Mouse (Mus musculus) olfactory bulb, adult 2 months (tissue): ENCODE measurements around the gene Ubac2.

ENCODE experiments used
- CTCF ChIP-seq: fragments of 200-500 bp; IDR thresholded peaks from 2 replicates; pipeline ENCODE4 v1.5.1; 2012; ENCODE audit warnings: low read depth, mild to moderate bottlenecking, low read length, moderate library complexity; ENCODE audit not compliant: insufficient read depth
- POLR2A ChIP-seq: fragments of 200-500 bp; IDR thresholded peaks from 2 replicates; pipeline ENCODE4 v1.6.1; 2012; ENCODE audit warnings: mild to moderate bottlenecking, low read depth, low read length, moderate library complexity; ENCODE audit not compliant: insufficient read depth

GRCm38 (mm10) chr14:121904754-121905153 is 26.3 kb downstream of the Ubac2 start:
- TF ChIP-seq CTCF (no peak), POLR2A (no peak)
